Mouse (Mus musculus) C2C12 (cell line): ENCODE data around the gene Wfdc1. TPM values are rescaled to one million over a fixed set of nuclear protein-coding genes. Genes with fewer than 3 reads are reported as not detected.

Experiments used
- H3K27me3 ChIP-seq: one replicate; pipeline ENCODE4 v1.6.1; 2011; ENCODE audit not compliant: control insufficient read depth, insufficient read depth, insufficient read length
- H3K36me3 ChIP-seq: one replicate; pipeline ENCODE4 v1.6.1; 2011; ENCODE audit not compliant: control insufficient read depth, insufficient read depth
- H3K4me3 ChIP-seq: one replicate; pipeline ENCODE4 v1.5.1; 2011; ENCODE audit warnings: mild to moderate bottlenecking, control low read depth; ENCODE audit not compliant: poor library complexity, insufficient read depth, severe bottlenecking
- H3K79me2 ChIP-seq: one replicate; pipeline ENCODE4 v1.6.1; 2011; ENCODE audit not compliant: control insufficient read depth, insufficient read depth
- H3K79me3 ChIP-seq: one replicate; pipeline ENCODE4 v1.6.1; 2011; ENCODE audit warnings: low read depth, control low read depth
- H3ac ChIP-seq: one replicate; pipeline ENCODE3; 2011; ENCODE audit warnings: low read depth; ENCODE audit not compliant: control insufficient read depth, insufficient read length
- CEBPB ChIP-seq: IDR thresholded peaks from one replicate; pipeline ENCODE4 v1.6.1; 2011; ENCODE audit warnings: low read depth, mild to moderate bottlenecking, control low read depth, moderate library complexity
- CTCF ChIP-seq: IDR thresholded peaks from one replicate; pipeline ENCODE4 v1.5.1; 2011; ENCODE audit not compliant: control insufficient read depth, insufficient read depth, insufficient read length
- FOSL1 ChIP-seq: IDR thresholded peaks from one replicate; pipeline ENCODE4 v1.8.0; 2011; ENCODE audit warnings: mild to moderate bottlenecking, low read length; ENCODE audit not compliant: poor library complexity, insufficient read depth, severe bottlenecking
- MAX ChIP-seq: IDR thresholded peaks from one replicate; pipeline ENCODE4 v1.6.1; 2011; ENCODE audit warnings: mild to moderate bottlenecking, control low read depth
- MYOD1 ChIP-seq: IDR thresholded peaks from one replicate; pipeline ENCODE4 v1.6.1; 2011; ENCODE audit warnings: low read depth; ENCODE audit not compliant: control insufficient read depth, insufficient read length
- MYOG ChIP-seq: IDR thresholded peaks from one replicate; pipeline ENCODE4 v1.6.1; 2011; ENCODE audit not compliant: control insufficient read depth, insufficient read length; ENCODE audit errors: extremely low read depth
- USF1 ChIP-seq: IDR thresholded peaks from one replicate; pipeline ENCODE4 v1.6.1; 2011; ENCODE audit warnings: low read depth, mild to moderate bottlenecking, control low read depth, moderate library complexity
- polyA plus RNA-seq: library from polyadenylated mRNA; unstranded; fragments of >200 nt; fragmentation: generic; extraction: Trizol; gene quantifications from one replicate; pipeline ENCODE4 v1.2.1, GENCODE M21; 2012; ENCODE audit warnings: missing spikeins

Wfdc1 gene
- polyA plus RNA-seq, 1 experiment, result not detected

DNA sequence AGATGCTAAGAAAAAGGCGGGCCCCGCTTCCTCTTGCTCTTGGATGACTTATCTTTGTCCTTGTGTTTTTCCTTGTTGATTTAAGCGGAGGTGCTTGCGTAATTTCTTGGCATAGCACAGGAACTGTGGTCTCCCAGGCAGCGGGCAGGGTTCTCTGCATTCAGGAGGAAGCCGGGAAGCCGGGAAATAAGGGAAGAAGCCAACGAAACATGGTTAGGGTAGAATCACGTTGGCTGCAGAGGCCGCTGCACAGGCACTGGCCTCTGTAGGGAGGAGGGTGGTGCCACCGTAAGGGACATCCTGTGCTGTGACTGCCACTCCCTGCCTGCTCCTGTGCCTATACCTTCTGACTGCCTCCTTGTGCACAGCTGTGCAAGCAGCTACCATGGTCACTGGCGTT, 49.1 kb downstream of the Wfdc1 start:
- H3K4me3 ChIP-seq, result no peak overlapping the region
- TF ChIP-seq USF1, result no peak
- TF ChIP-seq MYOG, result no peak
- TF ChIP-seq MAX, result no peak
- no peak for TF ChIP-seq CTCF
- peak; percentile 99 for TF ChIP-seq CEBPB
- peak; percentile 2 for TF ChIP-seq MYOD1
- no peak for TF ChIP-seq FOSL1
- H3ac ChIP-seq, result peak overlapping the region; percentile 60
- H3K79me3 ChIP-seq, result no peaks in the 10 kb centered on the region
- no peaks in the 10 kb centered on the region for H3K36me3 ChIP-seq
- no peaks in the 10 kb centered on the region for H3K79me2 ChIP-seq
- no peaks in the 10 kb centered on the region for H3K27me3 ChIP-seq

- Histone ChIP-seq H3K79me2 (no peaks in the 10 kb centered on the region), H3K79me3 (no peaks in the 10 kb centered on the region), H3K4me3 (no peak overlapping the region), H3ac (no peak overlapping the region), H3K36me3 (no peaks in the 10 kb centered on the region), H3K27me3 (no peaks in the 10 kb centered on the region)
- TF ChIP-seq MYOD1, result no peak
- no peak for TF ChIP-seq MYOG
- TF ChIP-seq CEBPB, result no peak
- TF ChIP-seq MAX, result no peak
- TF ChIP-seq USF1, result no peak
- no peak for TF ChIP-seq CTCF
- no peak for TF ChIP-seq FOSL1
Measured at GRCm38 (mm10) chr8:119716730-119717299, 50.6 kb downstream of the Wfdc1 start.

GRCm38 (mm10) chr8:119717765-119718164, 51.6 kb downstream of the Wfdc1 start:
- Histone ChIP-seq H3K36me3 (no peaks in the 10 kb centered on the region), H3K27me3 (no peaks in the 10 kb centered on the region), H3K79me2 (no peaks in the 10 kb centered on the region), H3K4me3 (no peak overlapping the region), H3K79me3 (no peaks in the 10 kb centered on the region), H3ac (no peak overlapping the region)
- TF ChIP-seq CEBPB (no peak), USF1 (no peak), FOSL1 (no peak), MYOG (no peak), MAX (no peak), CTCF (no peak), MYOD1 (no peak)

- TF ChIP-seq MAX (no peak), CTCF (no peak), MYOD1 (no peak), MYOG (no peak), CEBPB (no peak), USF1 (no peak), FOSL1 (no peak)
- no peaks in the 10 kb centered on the region for H3K36me3 ChIP-seq
- H3ac ChIP-seq, result no peak overlapping the region
- no peaks in the 10 kb centered on the region for H3K79me2 ChIP-seq
- H3K79me3 ChIP-seq, result no peaks in the 10 kb centered on the region
- H3K4me3 ChIP-seq, result no peak overlapping the region
- no peaks in the 10 kb centered on the region for H3K27me3 ChIP-seq
Measured at GRCm38 (mm10) chr8:119719011-119719501, 52.9 kb downstream of the Wfdc1 start.

GRCm38 (mm10) chr8:119722348-119722747, 56.2 kb downstream of the Wfdc1 start:
- Histone ChIP-seq H3K4me3 (no peak overlapping the region), H3K27me3 (no peaks in the 10 kb centered on the region), H3K36me3 (no peaks in the 10 kb centered on the region), H3K79me2 (no peaks in the 10 kb centered on the region), H3K79me3 (no peaks in the 10 kb centered on the region), H3ac (no peak overlapping the region)
- TF ChIP-seq CTCF (no peak), MYOD1 (no peak), MAX (no peak), FOSL1 (no peak), MYOG (no peak), CEBPB (no peak), USF1 (no peak)

DNA sequence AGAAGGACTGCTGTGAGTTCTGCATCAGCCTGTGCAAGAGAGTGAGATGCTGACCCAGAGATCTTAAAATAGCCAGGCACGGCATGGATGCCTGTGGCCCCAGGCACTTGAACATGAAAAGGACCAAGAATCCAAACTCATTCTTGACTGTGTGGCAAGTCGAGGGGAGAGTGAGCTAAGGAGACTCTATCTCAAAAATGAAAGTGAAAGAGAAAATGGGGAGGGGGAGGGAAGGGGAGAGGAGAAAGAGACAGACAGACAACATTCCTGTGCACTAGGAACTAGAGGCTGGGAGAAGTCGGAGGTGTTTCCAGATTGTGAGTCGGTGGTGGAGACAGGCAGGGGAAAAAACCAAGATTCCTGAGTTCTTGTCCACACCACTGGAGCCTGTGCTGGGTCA, 57.5 kb downstream of the Wfdc1 start:
- Histone ChIP-seq H3K79me2 (no peaks in the 10 kb centered on the region), H3K36me3 (no peaks in the 10 kb centered on the region)
- TF ChIP-seq MAX (no peak), USF1 (no peak), CEBPB (no peak), CTCF (no peak), FOSL1 (no peak), MYOG (no peak), MYOD1 (no peak)

More for the DNA sequence above, 57.5 kb downstream of the Wfdc1 start:
- H3K27me3 ChIP-seq, result no peaks in the 10 kb centered on the region
- H3K4me3 ChIP-seq, result no peak overlapping the region
- no peak overlapping the region for H3ac ChIP-seq
- H3K79me3 ChIP-seq, result no peaks in the 10 kb centered on the region
